Mouse (Mus musculus): ENCODE data around the gene Rassf4. TPM values are rescaled to one million over a fixed set of nuclear protein-coding genes. Genes with fewer than 3 reads are reported as not detected.

Rassf4 gene
- 0.02 and 0.07 TPM in 2 replicates for polyA plus RNA-seq (2012)

- no peaks in the 10 kb centered on the region for H3K36me3 ChIP-seq (ENCODE audit: control insufficient read depth)
- peaks cover 12% of the 10 kb centered on the region for H3K4me1 ChIP-seq (ENCODE audit: control insufficient read depth)
- H3K27me3 ChIP-seq (ENCODE audit: control insufficient read depth) = peaks cover 6% of the 10 kb centered on the region
- peak within 1 kb of the TSS; percentile 57 for H3K4me3 ChIP-seq (replicated peaks)
- TF ChIP-seq GATA1 (IDR thresholded peaks at IDR 0.05; ENCODE audit: low read length) (no peak), TAL1 (IDR thresholded peaks at IDR 0.05; ENCODE audit: low read length) (no peak)
- no peaks in the 10 kb centered on the region for H3K9me3 ChIP-seq (ENCODE audit: control insufficient read depth, low read length)
These were observed at the start of gene Rassf4 for GRCm38 (mm10) chr6:116673471-116674282. Gene Rassf4, minus strand, starts transcription at chr6:116673952.

GRCm38 (mm10) chr6:116718920-116719319 is 45.2 kb upstream of the Rassf4 start:
- Histone ChIP-seq H3K4me3 (replicated peaks) (no peak overlapping the region), H3K36me3 (ENCODE audit: control insufficient read depth) (no peaks in the 10 kb centered on the region), H3K27me3 (ENCODE audit: control insufficient read depth) (no peaks in the 10 kb centered on the region), H3K9me3 (ENCODE audit: control insufficient read depth, low read length) (no peaks in the 10 kb centered on the region), H3K4me1 (ENCODE audit: control insufficient read depth) (no peaks in the 10 kb centered on the region)
- TF ChIP-seq TAL1 (IDR thresholded peaks at IDR 0.05; ENCODE audit: low read length) (no peak), GATA1 (IDR thresholded peaks at IDR 0.05; ENCODE audit: low read length) (no peak)

GRCm38 (mm10) chr6:116718361-116718760 is 44.6 kb upstream of the Rassf4 start:
- Histone ChIP-seq H3K4me1 (ENCODE audit: control insufficient read depth) (no peaks in the 10 kb centered on the region), H3K36me3 (ENCODE audit: control insufficient read depth) (no peaks in the 10 kb centered on the region), H3K9me3 (ENCODE audit: control insufficient read depth, low read length) (no peaks in the 10 kb centered on the region), H3K27me3 (ENCODE audit: control insufficient read depth) (no peaks in the 10 kb centered on the region), H3K4me3 (replicated peaks) (no peak overlapping the region)
- TF ChIP-seq GATA1 (IDR thresholded peaks at IDR 0.05; ENCODE audit: low read length) = no peak
- no peak for TF ChIP-seq TAL1 (IDR thresholded peaks at IDR 0.05; ENCODE audit: low read length)

- no peak overlapping the region for H3K4me3 ChIP-seq (replicated peaks)
- no peak for TF ChIP-seq TAL1 (IDR thresholded peaks at IDR 0.05; ENCODE audit: low read length)
- no peak for TF ChIP-seq GATA1 (IDR thresholded peaks at IDR 0.05; ENCODE audit: low read length)
These were observed 44.1 kb upstream of the Rassf4 start for GRCm38 (mm10) chr6:116717851-116718250.

GRCm38 (mm10) chr6:116716666-116717065 is 42.9 kb upstream of the Rassf4 start, which contains the start of gene Tmem72:
Gene Tmem72, minus strand, starts transcription at chr6:116716913.
- no peaks in the 10 kb centered on the region for H3K27me3 ChIP-seq (ENCODE audit: control insufficient read depth)
- no peaks in the 10 kb centered on the region for H3K4me1 ChIP-seq (ENCODE audit: control insufficient read depth)
- H3K36me3 ChIP-seq (ENCODE audit: control insufficient read depth) = no peaks in the 10 kb centered on the region
- no peak for TF ChIP-seq TAL1 (IDR thresholded peaks at IDR 0.05; ENCODE audit: low read length)
- TF ChIP-seq GATA1 (IDR thresholded peaks at IDR 0.05; ENCODE audit: low read length) = no peak
- no peaks in the 10 kb centered on the region for H3K9me3 ChIP-seq (ENCODE audit: control insufficient read depth, low read length)
- H3K4me3 ChIP-seq (replicated peaks) = no peak within 1 kb of the TSS

More at GRCm38 (mm10) chr6:116717851-116718250, 44.1 kb upstream of the Rassf4 start:
- H3K36me3 ChIP-seq (ENCODE audit: control insufficient read depth) = no peaks in the 10 kb centered on the region
- H3K4me1 ChIP-seq (ENCODE audit: control insufficient read depth) = no peaks in the 10 kb centered on the region
- no peaks in the 10 kb centered on the region for H3K27me3 ChIP-seq (ENCODE audit: control insufficient read depth)
- H3K9me3 ChIP-seq (ENCODE audit: control insufficient read depth, low read length) = no peaks in the 10 kb centered on the region

- H3K9me3 ChIP-seq (ENCODE audit: control insufficient read depth, low read length) = no peaks in the 10 kb centered on the region
- no peaks in the 10 kb centered on the region for H3K27me3 ChIP-seq (ENCODE audit: control insufficient read depth)
- no peak overlapping the region for H3K4me3 ChIP-seq (replicated peaks)
These were observed 41.4 kb upstream of the Rassf4 start for GRCm38 (mm10) chr6:116715166-116715565.

GRCm38 (mm10) chr6:116714576-116714975 is 40.8 kb upstream of the Rassf4 start:
- H3K9me3 ChIP-seq (ENCODE audit: control insufficient read depth, low read length) = no peaks in the 10 kb centered on the region
- no peaks in the 10 kb centered on the region for H3K27me3 ChIP-seq (ENCODE audit: control insufficient read depth)
- H3K36me3 ChIP-seq (ENCODE audit: control insufficient read depth) = no peaks in the 10 kb centered on the region
- TF ChIP-seq GATA1 (IDR thresholded peaks at IDR 0.05; ENCODE audit: low read length) (no peak), TAL1 (IDR thresholded peaks at IDR 0.05; ENCODE audit: low read length) (no peak)
- no peaks in the 10 kb centered on the region for H3K4me1 ChIP-seq (ENCODE audit: control insufficient read depth)
- H3K4me3 ChIP-seq (replicated peaks) = no peak overlapping the region

More at GRCm38 (mm10) chr6:116715166-116715565, 41.4 kb upstream of the Rassf4 start:
- H3K4me1 ChIP-seq (ENCODE audit: control insufficient read depth) = no peaks in the 10 kb centered on the region
- no peaks in the 10 kb centered on the region for H3K36me3 ChIP-seq (ENCODE audit: control insufficient read depth)
- TF ChIP-seq TAL1 (IDR thresholded peaks at IDR 0.05; ENCODE audit: low read length) = no peak
- TF ChIP-seq GATA1 (IDR thresholded peaks at IDR 0.05; ENCODE audit: low read length) = no peak

GRCm38 (mm10) chr6:116713966-116714365 is 40.2 kb upstream of the Rassf4 start:
- no peaks in the 10 kb centered on the region for H3K9me3 ChIP-seq (ENCODE audit: control insufficient read depth, low read length)
- TF ChIP-seq GATA1 (IDR thresholded peaks at IDR 0.05; ENCODE audit: low read length) (no peak), TAL1 (IDR thresholded peaks at IDR 0.05; ENCODE audit: low read length) (no peak)
- H3K4me1 ChIP-seq (ENCODE audit: control insufficient read depth) = no peaks in the 10 kb centered on the region
- no peak overlapping the region for H3K4me3 ChIP-seq (replicated peaks)
- no peaks in the 10 kb centered on the region for H3K36me3 ChIP-seq (ENCODE audit: control insufficient read depth)
- no peaks in the 10 kb centered on the region for H3K27me3 ChIP-seq (ENCODE audit: control insufficient read depth)

GRCm38 (mm10) chr6:116712503-116712902 is 38.8 kb upstream of the Rassf4 start:
- Histone ChIP-seq H3K4me1 (ENCODE audit: control insufficient read depth) (no peaks in the 10 kb centered on the region), H3K9me3 (ENCODE audit: control insufficient read depth, low read length) (no peaks in the 10 kb centered on the region), H3K27me3 (ENCODE audit: control insufficient read depth) (no peaks in the 10 kb centered on the region), H3K4me3 (replicated peaks) (no peak overlapping the region), H3K36me3 (ENCODE audit: control insufficient read depth) (no peaks in the 10 kb centered on the region)
- TF ChIP-seq TAL1 (IDR thresholded peaks at IDR 0.05; ENCODE audit: low read length) = no peak
- TF ChIP-seq GATA1 (IDR thresholded peaks at IDR 0.05; ENCODE audit: low read length) = no peak

All from erythroblast, embryonic 14.5 days (primary cell).